Mouse (Mus musculus): ENCODE measurements around the gene Tescl.

DNA sequence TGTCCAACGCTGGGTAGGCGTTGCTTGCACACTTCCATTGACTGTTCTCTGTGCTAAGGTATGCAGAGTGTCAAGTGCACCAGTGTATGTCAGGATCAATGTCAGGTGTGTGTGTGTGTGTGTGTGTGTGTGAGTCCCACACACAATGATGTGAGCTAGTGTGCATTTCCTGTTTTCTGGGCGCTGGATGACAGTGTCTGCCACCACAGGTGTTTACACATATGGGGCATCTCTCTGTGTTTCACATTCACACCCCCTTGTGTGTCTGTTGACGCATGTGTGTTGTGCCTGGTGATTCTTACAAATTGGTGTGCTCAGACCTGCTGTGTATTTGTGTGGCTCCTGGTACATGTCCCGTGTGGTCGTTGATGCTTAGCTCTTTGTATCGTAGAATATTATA lies 35.2 kb upstream of the Tescl start:
- TF ChIP-seq CTCF (IDR thresholded peaks at IDR 0.05; ENCODE audit: insufficient read depth, low read depth, low read length), result no peak
- no peak for TF ChIP-seq POLR2A (IDR thresholded peaks at IDR 0.05; ENCODE audit: insufficient read depth, low read depth, low read length)

Data from olfactory bulb, adult 2 months (tissue).